Mouse (Mus musculus) hindbrain, embryonic 13.5 days (tissue): ENCODE results near the gene Olfr772. TPM values are rescaled to one million over a fixed set of nuclear protein-coding genes. Genes with fewer than 3 reads are reported as not detected.
"Not testable (repeated sequence)": the region's sequence is repeated elsewhere in the genome, so short reads cannot be mapped to it uniquely, and the experiment has no call there.

Experiments used
- ATAC-seq: fragments of 200-750 bp; cut with Nextera tagmentation; 2 replicates; pipeline ENCODE4 v1.8.0; 2017; ENCODE audit warnings: moderate TSS enrichment; ENCODE audit not compliant: low FRiP score
- H3K27ac ChIP-seq: fragments of 300-500 bp; sonication (generic); 2 replicates; pipeline ENCODE4 v1.5.1; 2015; ENCODE audit warnings: inconsistent platforms, mild to moderate bottlenecking, moderate library complexity
- H3K27me3 ChIP-seq: fragments of 300-500 bp; sonication (generic); 2 replicates; pipeline ENCODE4 v1.6.1; 2015; ENCODE audit warnings: mild to moderate bottlenecking, inconsistent platforms
- H3K36me3 ChIP-seq: fragments of 300-500 bp; sonication (generic); 2 replicates; pipeline ENCODE4 v1.6.1; 2015; ENCODE audit warnings: mild to moderate bottlenecking, inconsistent platforms
- H3K4me1 ChIP-seq: fragments of 300-500 bp; sonication (generic); replicated peaks from 2 replicates; pipeline ENCODE4 v1.6.1; 2015; ENCODE audit warnings: inconsistent platforms
- H3K4me2 ChIP-seq: fragments of 300-500 bp; sonication (generic); 2 replicates; pipeline ENCODE4 v1.6.1; 2015; ENCODE audit warnings: inconsistent platforms, mild to moderate bottlenecking, moderate library complexity
- H3K4me3 ChIP-seq: fragments of 300-500 bp; sonication (generic); 2 replicates; pipeline ENCODE4 v1.5.1; 2015; ENCODE audit warnings: mild to moderate bottlenecking, inconsistent platforms
- H3K9ac ChIP-seq: fragments of 300-500 bp; sonication (generic); 2 replicates; pipeline ENCODE4 v1.6.1; 2015; ENCODE audit warnings: mild to moderate bottlenecking, inconsistent platforms
- H3K9me3 ChIP-seq: fragments of 300-500 bp; sonication (generic); 2 replicates; pipeline ENCODE4 v1.6.1; 2016; ENCODE audit warnings: inconsistent platforms
- WGBS: fragments of 180-500 bp; shearing (Covaris S2); methylation state at CpG from one replicate; pipeline ENCODE4 v1.1.7; 2015; 5-methylcytosine and 5-hydroxymethylcytosine counted together
- polyA plus RNA-seq: library from polyadenylated mRNA; unstranded; fragments of >200 nt; fragmentation: Nextera tagmentation; extraction: Ambion mirVana; gene quantifications from 2 replicates; pipeline ENCODE4 v1.2.1, GENCODE M21; 2015

The Olfr772 gene
- not detected in 2 replicates for polyA plus RNA-seq

DNA sequence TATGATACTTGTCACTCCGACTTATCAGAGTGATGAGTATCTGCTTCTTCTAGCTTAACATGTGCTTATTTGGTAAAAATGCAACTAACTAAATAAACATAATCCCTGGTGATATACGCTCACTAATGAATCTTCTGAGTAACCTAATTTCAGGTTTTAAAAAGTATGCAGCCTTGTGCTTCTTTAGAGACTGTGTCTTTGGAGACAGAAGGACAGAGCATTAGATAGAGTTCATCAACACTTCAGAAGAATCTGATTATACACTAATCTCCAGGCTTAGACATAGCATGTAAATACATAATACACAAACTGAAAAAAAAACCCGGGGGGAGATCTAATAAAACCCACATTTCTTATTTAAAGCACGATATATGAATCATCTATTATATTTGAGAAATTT is at the start of gene Olfr772:
TSS of gene Olfr772 (minus strand) at position 101 of the 400 bp plus-strand sequence.
- not testable (repeated sequence) for H3K4me2 ChIP-seq, H3K27me3 ChIP-seq, H3K9ac ChIP-seq

DNA sequence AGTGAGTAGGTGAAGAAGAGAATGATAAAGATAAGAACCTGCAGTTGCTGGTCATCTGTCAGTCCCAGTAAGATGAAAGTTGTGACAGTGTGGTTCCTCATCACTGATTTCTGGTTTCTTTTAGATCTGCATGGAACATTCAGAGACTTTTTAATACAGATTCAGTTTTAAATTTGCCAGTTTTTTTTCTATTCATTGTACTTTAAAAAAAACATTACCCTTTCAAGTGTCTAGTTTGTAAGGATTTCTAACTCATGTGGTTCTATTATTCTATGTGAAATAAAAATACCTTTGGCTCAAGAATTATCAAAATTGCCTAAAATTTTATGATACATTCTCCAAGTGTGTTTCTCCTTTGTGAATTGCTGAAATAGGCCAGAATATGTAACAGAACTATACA is 9.6 kb upstream of the Olfr772 start, which contains the start of gene Olfr773:
TSS of gene Olfr773 (minus strand) at position 101 of the 400 bp plus-strand sequence.
- H3K27me3 ChIP-seq, ATAC-seq, H3K4me3 ChIP-seq, H3K9ac ChIP-seq, H3K9me3 ChIP-seq, H3K27ac ChIP-seq, H3K36me3 ChIP-seq, H3K4me2 ChIP-seq, H3K4me1 ChIP-seq: not testable (repeated sequence)

More for the DNA sequence above, at the start of gene Olfr772:
- H3K4me3 ChIP-seq, H3K4me1 ChIP-seq, H3K36me3 ChIP-seq, H3K9me3 ChIP-seq, ATAC-seq, H3K27ac ChIP-seq: not testable (repeated sequence)
- WGBS, result 82% methylated on average over 3 of the region's 4 CpGs

GRCm38 (mm10) chr10:129164651-129165050 is 13.1 kb downstream of the Olfr772 start, which contains the start of gene Olfr771:
Gene Olfr771 (minus strand): TSS chr10:129164751.
- Histone ChIP-seq H3K9me3 (no peaks in the 10 kb centered on the region), H3K27ac (no peak within 1 kb of the TSS), H3K4me3 (no peak within 1 kb of the TSS), H3K36me3 (no peaks in the 10 kb centered on the region), H3K9ac (no peak within 1 kb of the TSS), H3K27me3 (no peaks in the 10 kb centered on the region), H3K4me2 (no peak within 1 kb of the TSS), H3K4me1 (no peaks in the 10 kb centered on the region)
- no peak for ATAC-seq
- 91% methylated on average over 1 of the region's 1 CpGs for WGBS

DNA sequence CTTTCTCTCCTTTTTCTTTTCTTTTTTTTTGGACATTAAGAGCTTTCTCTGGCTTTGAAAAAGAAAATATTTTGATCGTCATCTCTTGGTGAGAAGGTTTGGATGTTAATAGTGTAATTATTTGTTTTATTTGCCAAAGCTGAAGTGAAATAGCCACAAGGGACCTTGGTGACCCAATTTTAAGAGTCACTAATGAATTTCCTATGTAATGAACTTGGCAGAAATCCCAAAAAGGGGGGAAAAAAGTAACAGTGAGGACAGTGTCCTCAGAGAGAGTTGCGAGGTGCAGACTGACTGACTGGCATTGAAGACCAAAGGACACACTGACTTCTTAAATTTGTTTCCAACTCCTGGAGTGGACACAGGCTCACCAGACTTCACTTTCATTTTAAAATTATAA is 38.8 kb downstream of the Olfr772 start, which contains the start of gene Olfr770:
TSS of gene Olfr770 (minus strand) at position 101 of the 400 bp plus-strand sequence.
- 86% methylated on average over 2 of the region's 2 CpGs for WGBS
- no peak within 1 kb of the TSS for H3K4me3 ChIP-seq

More for the DNA sequence above, 38.8 kb downstream of the Olfr772 start, which contains the start of gene Olfr770:
- Histone ChIP-seq H3K27ac (no peak within 1 kb of the TSS), H3K4me2 (no peak within 1 kb of the TSS), H3K9me3 (no peaks in the 10 kb centered on the region), H3K36me3 (no peaks in the 10 kb centered on the region), H3K9ac (no peak within 1 kb of the TSS), H3K4me1 (no peaks in the 10 kb centered on the region), H3K27me3 (no peaks in the 10 kb centered on the region)
- ATAC-seq, result no peak

Other genes with a start within 250 kb of the Olfr772 start
- gene Itga7, start 244.1 kb downstream of the Olfr772 start, polyA plus RNA-seq, result 5.2 and 6.3 TPM in 2 replicates
- gene Mettl7b, start 216.9 kb downstream of the Olfr772 start, polyA plus RNA-seq, result not detected in 2 replicates
- not detected in 2 replicates for gene Olfr9, start 188.5 kb downstream of the Olfr772 start, polyA plus RNA-seq
- not detected in 2 replicates for gene Olfr763, start 167.1 kb downstream of the Olfr772 start, polyA plus RNA-seq
- gene Olfr764-ps1, start 138.0 kb downstream of the Olfr772 start, polyA plus RNA-seq, result not detected in 2 replicates
- gene Olfr765, start 127.9 kb downstream of the Olfr772 start, polyA plus RNA-seq, result not detected in 2 replicates
- not detected in 2 replicates for gene Olfr766-ps1, start 108.9 kb downstream of the Olfr772 start, polyA plus RNA-seq
- not detected in 2 replicates for gene Olfr767, start 95.0 kb downstream of the Olfr772 start, polyA plus RNA-seq
- not detected in 2 replicates for gene Olfr768, start 78.5 kb downstream of the Olfr772 start, polyA plus RNA-seq
- not detected in 2 replicates for gene Olfr769, start 60.1 kb downstream of the Olfr772 start, polyA plus RNA-seq
- not detected in 2 replicates for gene Olfr770, start 38.9 kb downstream of the Olfr772 start, polyA plus RNA-seq
- not detected in 2 replicates for gene Olfr771, start 13.2 kb downstream of the Olfr772 start, polyA plus RNA-seq
- not detected in 2 replicates for gene Olfr773, start 9.5 kb upstream of the Olfr772 start, polyA plus RNA-seq
- gene Olfr774, start 58.3 kb upstream of the Olfr772 start, polyA plus RNA-seq, result not detected in 2 replicates
- gene Olfr775, start 70.5 kb upstream of the Olfr772 start, polyA plus RNA-seq, result not detected in 2 replicates
- not detected in 2 replicates for gene Olfr776, start 81.2 kb upstream of the Olfr772 start, polyA plus RNA-seq
- gene Olfr777, start 93.6 kb upstream of the Olfr772 start, polyA plus RNA-seq, result not detected in 2 replicates
- not detected in 2 replicates for gene Olfr780, start 140.2 kb upstream of the Olfr772 start, polyA plus RNA-seq
- gene Olfr781, start 150.9 kb upstream of the Olfr772 start, polyA plus RNA-seq, result not detected in 2 replicates
- not detected in 2 replicates for gene Olfr782, start 170.9 kb upstream of the Olfr772 start, polyA plus RNA-seq
- gene Olfr784, start 206.2 kb upstream of the Olfr772 start, polyA plus RNA-seq, result 0.08 TPM in 1 of 2 replicates, not detected in the other
- not detected in 2 replicates for gene Olfr785, start 227.5 kb upstream of the Olfr772 start, polyA plus RNA-seq
- not detected in 2 replicates for gene Olfr786, start 249.4 kb upstream of the Olfr772 start, polyA plus RNA-seq